Mouse (Mus musculus): ENCODE measurements around the gene Npvf. TPM values are rescaled to one million over a fixed set of nuclear protein-coding genes. Genes with fewer than 3 reads are reported as not detected.
"Not testable (repeated sequence)": the region's sequence is repeated elsewhere in the genome, so short reads cannot be mapped to it uniquely, and the experiment has no call there.

The Npvf gene
- polyA plus RNA-seq, 1 experiment from 2014 or later: 0.18 TPM

GRCm38 (mm10) chr6:50618273-50618672, 36.0 kb downstream of the Npvf start:
- WGBS: 81% methylated on average over 1 of the region's 1 CpGs
- H3K4me1 ChIP-seq; H3K4me2 ChIP-seq (replicated peaks); H3K9me3 ChIP-seq; H3K27me3 ChIP-seq; H3K36me3 ChIP-seq; H3K27ac ChIP-seq; H3K4me3 ChIP-seq; ATAC-seq (ENCODE audit: low FRiP score, low read depth); H3K9ac ChIP-seq: not testable (repeated sequence)

GRCm38 (mm10) chr6:50601620-50602019, 52.6 kb downstream of the Npvf start:
- WGBS: 31% methylated on average over 4 of the region's 4 CpGs
- Histone ChIP-seq H3K4me2 (replicated peaks) (no peak overlapping the region), H3K4me1 (peaks cover 18% of the 10 kb centered on the region), H3K4me3 (no peak overlapping the region), H3K9me3 (no peaks in the 10 kb centered on the region), H3K27me3 (peaks cover 5% of the 10 kb centered on the region; the same call in 1 of the 2 replicates), H3K27ac (no peak overlapping the region), H3K9ac (no peak overlapping the region), H3K36me3 (no peaks in the 10 kb centered on the region)
- no peak for ATAC-seq (ENCODE audit: low FRiP score, low read depth)

Other genes with a start within 250 kb of the Npvf start
- 14.0 and 15.3 TPM in 2 replicates for gene Osbpl3, start 198.2 kb downstream of the Npvf start, polyA plus RNA-seq (2015; fragmentation: Nextera tagmentation; extraction: Ambion mirVana)
- gene Cycs, start 87.9 kb downstream of the Npvf start, polyA plus RNA-seq (2015; fragmentation: Nextera tagmentation; extraction: Ambion mirVana): 60.7 and 63.7 TPM in 2 replicates
- 0.81 and 0.87 TPM in 2 replicates for gene 4921507P07Rik, start 57.8 kb downstream of the Npvf start, polyA plus RNA-seq (2015; fragmentation: Nextera tagmentation; extraction: Ambion mirVana)